Mouse (Mus musculus) A20 (cell line): ENCODE measurements around the gene Abhd17b.
A peak's percentile ranks its signal among the peaks of the same experiment; 100 is the strongest.
"Not testable (repeated sequence)": the region's sequence is repeated elsewhere in the genome, so short reads cannot be mapped to it uniquely, and the experiment has no call there.

Source experiments
- DNase-seq: peaks from one replicate; pipeline ENCODE4 v3.0.0-alpha.2; 2011; ENCODE audit warnings: low read depth, low spot score

The Abhd17b gene

DNA sequence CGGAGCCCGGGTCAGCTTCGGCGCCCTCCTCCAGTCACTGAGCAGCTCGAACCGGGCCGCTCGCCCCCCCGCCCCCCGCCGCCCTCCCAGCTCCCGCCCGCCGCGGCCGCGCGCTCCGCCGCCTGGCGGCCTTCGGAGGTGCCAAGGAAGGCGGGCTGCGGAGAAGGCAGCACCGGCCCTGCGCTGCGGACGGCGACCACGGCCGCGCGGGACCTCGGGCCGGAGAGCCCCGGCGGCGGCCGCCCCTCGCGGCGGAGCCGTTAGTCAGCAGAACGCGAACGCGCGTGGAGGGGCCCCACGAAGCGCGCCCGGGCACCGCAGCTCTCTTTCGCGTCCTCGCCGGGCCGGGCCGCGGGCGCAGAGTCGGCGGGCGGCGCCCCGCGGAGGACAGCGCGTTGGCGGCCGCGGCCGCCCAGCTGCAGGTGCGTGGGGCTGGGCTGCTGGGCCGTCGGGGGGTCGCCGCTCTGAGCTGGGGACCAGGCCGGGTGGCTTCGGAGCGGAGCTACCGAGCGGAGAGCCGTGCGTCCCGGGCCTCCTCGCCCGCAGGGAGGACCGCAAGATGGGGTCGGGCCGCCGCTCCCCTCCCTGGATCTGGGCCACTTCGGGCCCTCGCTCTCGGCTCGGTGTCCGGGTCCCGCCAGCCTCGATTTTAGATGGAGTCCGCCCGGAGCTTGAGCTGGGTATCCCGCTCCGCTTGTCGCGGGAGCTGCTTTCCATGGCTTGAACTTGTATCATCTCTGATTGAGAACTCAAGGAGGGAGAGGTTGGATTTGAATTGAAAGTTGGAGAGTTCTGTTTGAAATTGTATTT lies at the start of gene Abhd17b:
Abhd17b (plus strand) TSS at position 14 of the 810 bp plus-strand sequence.
- peak; percentile 55 for DNase-seq

DNA sequence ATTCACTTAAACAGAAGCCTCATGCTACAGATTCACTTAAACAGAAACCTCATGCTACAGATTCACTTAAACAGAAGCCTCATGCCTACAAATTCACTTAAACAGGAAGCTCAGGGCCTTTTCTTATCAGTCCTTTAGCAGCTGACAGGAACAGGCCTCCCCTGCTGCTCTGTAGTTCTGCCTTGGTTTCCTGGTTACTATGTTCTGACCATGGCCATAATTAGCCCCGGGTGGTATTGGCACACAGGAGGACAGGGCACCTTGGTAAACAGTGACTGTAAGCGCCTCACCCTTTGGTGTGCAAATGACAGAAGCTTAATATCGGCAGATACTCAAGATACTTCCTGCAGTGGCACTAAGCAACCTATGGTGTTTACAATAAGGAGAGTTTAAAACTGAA lies 49.1 kb upstream of the Abhd17b start:
- peak; percentile 42 for DNase-seq

DNA sequence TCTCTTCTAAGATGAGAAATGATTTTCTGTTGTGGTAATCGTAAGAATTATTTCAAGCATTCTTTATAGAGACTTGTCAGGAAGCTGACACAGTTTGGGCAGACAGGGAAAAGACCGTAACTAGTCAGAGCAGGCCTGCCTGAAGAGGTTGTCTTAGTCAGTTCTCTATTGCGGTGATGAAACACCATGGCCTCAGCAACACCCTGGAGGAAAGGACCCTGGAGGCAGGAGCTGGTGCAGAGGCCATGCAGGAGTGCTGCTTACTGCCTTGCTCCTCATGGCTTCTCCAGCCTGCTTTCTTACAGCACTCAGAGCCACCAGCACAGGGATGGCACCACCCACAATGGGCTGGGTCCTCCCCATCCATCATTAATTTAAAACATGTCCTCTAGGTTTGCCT lies 47.7 kb upstream of the Abhd17b start:
- DNase-seq = no peak

DNA sequence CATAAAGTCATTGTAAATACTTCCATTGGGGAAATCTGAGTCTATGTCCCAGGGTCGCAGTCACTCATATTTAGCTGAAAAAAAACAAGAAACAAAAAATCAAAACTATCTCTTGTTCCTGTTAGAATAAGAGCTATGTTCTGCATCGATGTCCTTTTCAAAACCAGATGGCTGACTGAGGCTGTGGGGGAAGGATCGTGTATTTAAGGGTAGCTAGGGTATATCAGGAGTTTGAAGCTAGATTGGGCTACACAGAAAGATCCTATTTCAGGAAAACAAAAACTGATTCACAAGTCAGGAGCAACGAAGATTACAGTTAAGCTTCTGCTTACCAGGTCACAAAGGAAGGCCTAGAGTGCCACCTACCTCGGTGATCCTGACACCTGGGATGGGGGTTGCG lies 42.7 kb upstream of the Abhd17b start:
- no peak for DNase-seq

DNA sequence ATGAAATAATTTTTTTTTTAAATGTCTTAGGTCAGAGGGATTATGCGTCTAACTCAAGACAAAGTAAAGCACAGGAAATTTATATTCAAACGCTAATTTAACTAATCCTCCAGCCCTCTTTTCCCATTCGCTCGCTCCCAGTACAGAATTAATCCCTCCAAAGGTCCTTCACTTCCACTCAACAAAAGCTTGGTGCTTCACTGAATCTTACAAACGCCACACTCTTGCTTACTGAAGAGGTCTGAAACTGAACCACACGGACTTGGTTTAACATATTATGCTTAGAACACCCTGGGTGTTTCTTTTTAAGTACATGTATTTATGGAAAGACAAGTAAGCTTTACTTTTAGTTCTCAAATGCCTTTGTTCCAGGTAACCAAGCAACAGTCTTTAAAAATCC lies 41.7 kb upstream of the Abhd17b start:
- DNase-seq = no peak

DNA sequence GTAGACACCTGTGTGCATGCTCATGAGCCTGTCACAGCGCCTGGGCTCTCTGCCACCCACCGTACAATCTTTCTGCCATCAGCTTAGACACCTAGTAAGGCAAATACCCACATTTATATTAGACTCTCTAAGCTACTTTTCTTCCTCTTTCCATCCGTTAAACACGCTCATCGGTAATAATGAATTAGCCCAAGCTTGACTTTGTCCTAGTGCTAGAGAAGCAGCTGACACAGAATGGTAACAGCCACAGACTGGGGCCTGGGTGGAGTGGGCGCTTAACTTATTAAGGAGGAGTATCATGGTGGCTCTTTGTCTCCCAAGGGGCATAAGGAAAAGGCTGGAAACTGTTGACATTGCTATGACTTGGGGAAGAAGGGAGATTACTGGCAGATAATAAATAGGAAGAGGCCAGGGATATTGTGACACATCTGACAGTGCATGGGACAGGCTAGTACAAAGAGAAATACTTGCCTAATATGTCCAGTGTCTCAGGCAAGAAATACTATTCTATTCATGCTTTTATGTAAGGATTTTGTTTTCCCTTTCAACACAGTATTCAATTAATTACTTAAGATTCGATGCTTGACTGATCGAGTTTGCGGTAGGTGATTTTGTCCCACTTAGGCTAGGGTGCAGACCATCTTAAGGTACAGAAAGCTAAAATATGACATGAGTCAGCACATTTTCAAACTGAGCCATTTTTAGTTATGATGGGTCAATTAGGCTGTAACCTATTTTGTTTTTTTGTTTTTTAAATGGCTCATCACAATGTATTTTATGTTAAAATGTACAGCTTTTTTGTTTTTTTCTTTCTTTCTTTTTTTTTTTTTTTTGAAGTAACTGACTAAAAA lies 41.0 kb upstream of the Abhd17b start:
- DNase-seq = peak; percentile 77

DNA sequence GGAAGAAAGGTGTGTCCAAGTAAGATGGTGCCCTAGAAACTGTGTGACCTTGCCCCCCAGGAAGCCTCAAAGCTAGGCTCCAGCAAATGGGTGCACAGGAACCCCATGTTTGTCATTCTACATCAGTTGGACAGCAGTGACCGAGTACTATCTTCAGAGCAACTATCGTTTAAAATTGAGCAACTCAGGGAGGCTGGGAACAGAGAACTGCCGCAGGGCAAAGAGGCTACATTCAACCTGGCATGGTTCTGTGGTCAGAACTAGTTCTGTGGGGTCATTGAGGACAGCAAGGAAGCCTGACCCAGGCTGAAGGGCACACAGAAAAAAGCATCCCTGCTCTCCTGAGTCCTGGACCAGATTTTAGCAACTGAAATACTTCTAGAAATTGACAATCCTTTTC lies 37.2 kb upstream of the Abhd17b start:
- no peak for DNase-seq

DNA sequence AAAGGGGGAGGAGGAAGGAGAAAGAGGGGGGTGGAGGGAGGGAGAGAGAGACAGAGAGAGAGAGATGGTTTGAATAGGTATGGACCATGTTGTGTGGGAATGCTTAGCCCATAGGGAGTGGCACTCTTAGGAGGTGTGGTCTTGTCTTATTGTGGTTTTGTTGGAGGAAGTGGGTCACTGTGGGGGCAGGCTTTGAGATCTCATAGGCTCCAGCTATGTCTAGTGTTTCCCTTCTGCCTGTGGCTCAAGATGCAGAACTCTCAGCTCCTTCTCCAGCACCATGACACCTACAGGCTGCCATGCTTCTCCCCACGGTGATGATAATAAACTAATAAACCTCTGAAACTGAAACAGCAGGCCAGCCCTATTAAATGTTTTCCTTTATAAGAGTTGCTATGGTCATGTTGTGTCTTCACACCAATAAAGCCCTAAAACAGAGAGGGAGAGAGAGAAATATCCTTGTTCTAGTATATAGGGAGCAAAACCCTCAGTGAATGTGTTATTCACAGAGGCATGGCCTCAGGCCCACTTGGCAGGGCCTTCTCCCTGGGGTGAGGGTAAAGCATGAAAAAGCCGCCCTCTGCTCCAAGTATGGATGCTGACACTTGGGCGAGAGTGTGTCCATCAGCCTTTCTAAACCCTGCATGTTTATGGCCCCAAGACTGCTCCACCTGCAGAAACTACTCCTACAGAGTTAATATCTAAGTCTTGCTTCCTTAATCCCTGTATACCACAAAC lies 29.4 kb upstream of the Abhd17b start:
- DNase-seq = peak; percentile 35

DNA sequence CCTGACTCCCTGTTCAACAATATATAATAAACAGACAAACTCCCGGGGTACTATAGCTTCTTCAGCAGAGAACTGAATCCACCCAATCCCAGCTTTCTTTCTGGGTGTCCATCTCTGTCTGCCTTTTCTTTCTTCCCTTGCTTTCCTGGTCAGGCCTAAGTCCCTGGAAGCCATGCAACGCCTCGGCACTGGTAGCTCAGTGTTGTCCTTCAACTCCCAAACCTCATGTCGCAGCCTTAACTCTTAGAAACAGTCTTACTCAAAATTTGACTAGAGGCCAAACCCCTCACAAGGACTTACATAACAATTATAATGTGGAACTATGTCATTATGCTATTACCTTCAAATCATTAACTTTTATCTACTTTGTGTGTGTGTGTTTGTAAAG lies 28.8 kb upstream of the Abhd17b start:
- no peak for DNase-seq

DNA sequence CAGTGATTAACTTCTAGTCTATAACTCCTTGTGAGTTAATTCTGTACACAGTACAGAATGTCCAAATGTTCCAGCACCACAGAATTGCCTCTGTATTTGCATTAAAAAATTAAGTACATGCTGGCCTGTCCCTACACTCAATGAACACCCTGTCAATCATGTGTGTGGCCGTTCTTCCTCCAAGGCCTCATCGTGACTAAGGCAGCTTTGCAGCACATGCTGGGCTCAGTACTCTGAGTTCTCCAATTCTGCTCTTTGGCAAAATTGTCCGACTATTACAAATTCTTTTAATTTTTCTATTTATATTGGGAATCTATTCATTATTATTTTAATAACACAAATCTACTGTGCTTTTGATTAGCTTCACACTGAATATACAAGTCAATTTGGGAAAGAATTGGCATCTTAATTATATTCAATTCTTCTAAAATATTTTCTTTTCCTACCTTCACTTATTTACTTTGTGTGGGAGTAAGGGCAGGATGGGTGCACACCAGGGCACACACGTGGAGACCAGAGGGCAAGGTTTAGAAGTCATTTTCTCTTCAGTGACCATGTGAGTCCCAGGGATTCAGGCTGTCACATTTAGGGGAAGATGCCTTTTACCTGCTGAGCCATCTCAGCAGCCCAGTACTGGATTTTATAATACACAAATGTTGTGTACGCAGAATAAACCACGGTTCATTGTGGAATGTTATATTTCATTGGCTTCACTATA lies 26.6 kb upstream of the Abhd17b start:
- DNase-seq = no peak

DNA sequence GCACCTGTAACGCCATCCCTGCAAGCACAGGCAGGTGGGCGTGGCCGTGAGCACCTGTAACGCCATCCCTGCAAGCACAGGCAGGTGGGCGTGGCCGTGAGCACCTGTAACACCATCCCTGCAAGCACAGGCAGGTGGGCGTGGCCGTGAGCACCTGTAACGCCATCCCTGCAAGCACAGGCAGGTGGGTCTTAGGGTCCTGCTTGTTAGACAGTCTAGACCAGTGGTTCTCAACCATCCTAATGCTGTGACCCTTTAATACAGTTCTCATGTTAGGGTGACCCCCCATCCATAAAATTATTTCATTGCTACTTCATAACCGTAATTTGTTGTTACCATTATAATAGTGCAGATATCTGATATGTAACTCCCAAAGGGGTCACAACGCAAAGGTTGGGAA lies 24.5 kb upstream of the Abhd17b start:
- DNase-seq = not testable (repeated sequence)

DNA sequence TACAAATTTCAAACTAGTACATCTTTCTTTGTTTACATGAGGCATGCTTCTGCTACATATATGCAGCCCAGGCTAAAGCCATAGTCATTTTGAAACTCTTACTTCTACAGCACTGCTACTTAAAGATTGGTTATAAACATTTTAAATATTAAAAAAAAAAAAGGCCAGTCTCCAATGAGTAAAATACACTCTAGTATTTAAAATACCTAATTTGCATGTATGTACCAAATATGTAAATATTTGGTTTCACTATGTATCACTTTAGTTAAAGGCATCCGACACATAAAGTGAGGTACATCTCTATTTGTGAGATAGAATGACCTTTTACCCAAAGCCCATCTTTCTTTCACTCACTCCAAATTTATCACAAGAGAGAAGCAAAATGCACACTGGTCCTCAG lies 24.0 kb upstream of the Abhd17b start:
- peak; percentile 54 for DNase-seq

DNA sequence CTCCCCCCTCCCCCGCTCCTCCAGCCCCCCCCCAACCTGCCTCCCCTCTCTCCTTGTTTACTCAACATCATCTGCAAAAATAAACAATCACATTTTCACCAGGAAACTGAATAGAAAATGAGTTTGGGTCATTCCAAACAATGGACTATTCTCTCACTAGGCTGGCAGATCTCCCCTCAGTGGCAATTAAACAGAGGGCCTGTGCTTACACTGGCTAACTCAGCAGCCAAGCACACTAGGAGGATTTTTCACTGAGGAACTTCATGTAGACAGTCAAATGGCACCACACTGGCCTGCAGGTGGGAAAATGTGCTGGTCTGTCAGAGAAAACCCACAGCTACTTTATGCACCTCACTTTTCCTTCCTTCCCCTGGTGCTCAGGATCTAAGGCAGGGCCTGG lies 23.5 kb upstream of the Abhd17b start:
- DNase-seq = no peak

DNA sequence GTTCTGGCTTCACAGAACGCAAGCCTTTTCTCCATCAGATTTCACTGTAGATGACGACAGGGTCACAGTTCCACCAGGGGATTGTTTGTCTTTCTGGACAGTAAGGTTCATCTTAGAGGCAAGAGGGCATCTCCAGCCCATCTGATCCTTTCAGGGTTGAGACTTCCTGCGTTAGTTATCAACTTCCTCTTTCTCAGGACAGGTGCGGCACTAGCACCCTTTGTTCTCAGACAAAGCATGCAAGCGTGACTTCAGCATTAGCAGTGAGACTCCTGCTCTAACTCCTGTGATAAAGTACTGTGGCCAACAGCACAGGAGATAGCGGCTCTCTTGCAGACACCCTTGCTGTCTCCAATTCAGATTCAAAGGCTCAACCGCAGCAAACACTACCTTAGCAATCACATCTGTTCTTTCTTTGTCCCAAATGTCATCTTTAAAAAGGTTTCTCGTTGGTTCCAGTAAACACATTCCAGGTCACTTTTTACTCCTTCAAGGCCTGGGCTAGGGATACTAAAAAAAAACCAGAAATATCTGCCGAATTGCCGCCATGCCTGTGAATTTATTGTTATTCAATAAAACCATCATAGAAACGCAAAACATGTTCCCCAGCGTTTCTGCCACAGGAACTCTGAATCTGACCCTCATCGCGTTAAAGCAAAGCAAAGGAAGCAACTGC lies 22.2 kb upstream of the Abhd17b start:
- peak; percentile 91 for DNase-seq

DNA sequence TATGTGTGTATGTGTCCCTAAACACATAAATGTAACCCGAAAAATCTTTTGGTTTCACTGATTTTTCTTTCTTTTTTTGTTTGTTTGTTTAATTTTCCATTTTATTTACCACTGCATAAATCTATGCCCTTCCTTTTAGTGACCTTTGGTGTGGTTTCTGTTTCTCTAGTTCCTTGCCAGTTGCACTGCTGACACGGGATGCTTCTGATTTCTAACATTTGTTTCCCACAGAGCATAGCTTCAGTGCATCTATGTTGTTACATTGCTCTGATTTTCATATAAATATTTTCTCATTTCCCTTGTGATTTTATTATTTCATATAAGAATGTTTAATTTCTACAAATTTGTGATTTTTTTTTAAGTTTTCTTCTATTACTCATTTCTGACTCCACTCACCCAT lies 17.6 kb upstream of the Abhd17b start:
- DNase-seq = peak; percentile 53

DNA sequence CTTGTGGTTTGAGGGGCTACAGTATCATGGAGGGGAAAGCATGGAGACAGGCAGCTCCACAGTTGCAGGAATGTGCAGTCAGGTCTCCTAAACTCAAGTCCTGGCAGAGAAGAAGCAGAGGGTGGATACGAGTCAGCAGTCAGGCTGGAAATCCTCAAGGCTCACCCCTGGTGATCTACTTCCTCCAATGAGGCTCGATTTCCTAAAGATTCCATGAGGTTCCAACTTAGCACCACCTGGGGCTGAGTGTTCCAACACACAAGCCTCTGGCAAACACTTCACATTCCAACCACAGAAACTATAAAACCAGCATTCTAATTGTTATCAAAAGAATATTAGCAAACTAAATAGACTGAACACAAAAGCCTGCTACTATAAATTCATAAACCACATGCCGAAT lies 16.1 kb upstream of the Abhd17b start:
- no peak for DNase-seq

DNA sequence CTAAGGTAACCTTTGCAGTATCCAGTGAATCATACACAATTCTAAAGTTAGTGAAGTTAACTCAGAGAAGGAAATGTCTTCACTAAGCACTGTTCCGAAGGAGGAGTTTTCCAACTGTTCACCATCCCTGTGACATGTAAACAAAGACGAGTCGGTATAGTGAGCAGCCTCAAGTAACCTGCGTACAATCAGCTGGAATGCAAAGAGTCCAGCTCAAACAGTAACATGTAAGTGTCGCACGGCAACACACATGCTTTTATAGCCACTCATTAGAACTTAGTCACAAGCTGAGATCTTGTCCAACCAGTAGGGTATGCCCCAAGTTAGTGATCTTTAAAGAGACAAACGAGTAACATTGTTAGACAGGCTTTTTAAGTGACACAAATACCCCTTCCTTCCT lies 15.3 kb upstream of the Abhd17b start:
- no peak for DNase-seq

DNA sequence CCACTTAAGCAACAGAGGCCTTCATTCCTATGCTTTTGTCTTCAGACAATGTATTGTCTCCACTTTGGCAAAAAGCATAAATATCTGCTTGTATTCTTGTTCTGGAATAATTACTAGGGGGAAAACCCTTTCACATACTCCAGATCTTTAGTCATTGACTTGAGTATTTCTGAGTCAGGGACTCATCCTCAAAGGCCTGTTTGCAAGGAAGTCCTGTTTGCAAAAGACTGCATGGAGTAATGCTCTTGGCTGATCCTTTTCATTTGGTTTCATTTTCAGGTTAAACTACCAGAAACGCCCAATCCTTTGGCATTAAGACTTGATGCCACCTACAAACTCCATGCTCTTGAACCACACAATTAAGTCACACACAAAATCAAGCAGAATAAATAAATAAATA lies 9.1 kb upstream of the Abhd17b start:
- no peak for DNase-seq

DNA sequence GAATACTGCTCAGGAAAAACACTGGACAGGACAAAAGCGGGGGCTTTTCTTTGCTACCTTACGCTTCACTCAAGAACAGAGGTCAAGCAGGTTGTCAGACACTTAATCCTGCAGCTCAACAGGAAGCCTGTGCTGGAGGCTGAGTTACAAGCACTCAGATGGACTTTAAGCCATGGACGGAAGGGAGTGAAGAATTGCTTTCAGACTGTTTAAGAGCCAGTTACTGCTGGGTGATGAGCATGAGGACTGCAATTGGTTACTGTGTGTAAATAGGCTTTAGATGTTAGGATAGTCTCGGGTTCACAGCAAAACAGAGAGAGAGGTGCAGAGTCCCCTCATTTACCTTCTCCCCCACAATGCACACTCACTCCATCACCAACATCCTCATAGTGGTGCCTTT lies 7.7 kb upstream of the Abhd17b start:
- DNase-seq = no peak

DNA sequence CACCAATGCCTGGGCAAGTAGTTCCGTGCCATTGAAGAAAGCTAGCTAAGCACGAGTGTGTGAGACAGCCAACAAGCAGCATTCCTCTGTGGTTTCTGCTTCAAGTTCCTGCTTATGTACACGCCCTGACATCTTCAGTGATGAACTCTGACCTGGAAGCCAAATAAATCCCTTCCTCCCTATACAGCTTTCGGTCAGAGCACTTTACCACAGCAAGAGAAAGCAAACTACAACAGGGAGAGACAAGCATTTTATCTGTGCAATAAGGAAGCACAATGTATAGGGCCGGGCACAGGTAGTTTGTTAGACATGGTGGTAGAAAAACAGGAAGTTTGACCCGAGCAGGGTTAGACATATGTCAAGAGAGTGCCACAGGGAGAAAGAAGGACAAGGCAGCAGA lies 6.8 kb upstream of the Abhd17b start:
- DNase-seq = peak; percentile 40

DNA sequence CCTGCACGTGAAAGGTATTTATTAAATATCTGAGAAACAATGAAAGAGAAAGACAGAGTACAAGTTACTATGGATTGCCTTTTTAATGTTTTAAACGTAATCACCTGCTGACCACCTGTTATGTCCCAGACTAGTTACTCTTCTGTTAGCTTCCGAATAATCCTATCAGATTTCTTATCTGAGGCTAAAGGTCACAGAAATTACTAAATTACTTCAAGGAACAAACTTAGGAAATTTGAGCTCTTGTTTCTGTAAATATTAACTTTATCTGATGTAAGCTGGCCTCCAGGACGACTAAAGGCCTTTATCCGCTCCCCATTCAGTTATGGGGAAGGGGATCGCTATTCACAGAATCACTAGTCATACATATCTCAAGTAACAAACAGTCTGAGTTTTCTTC lies 1.3 kb upstream of the Abhd17b start:
- DNase-seq = no peak
